In the genomic region with DNA sequence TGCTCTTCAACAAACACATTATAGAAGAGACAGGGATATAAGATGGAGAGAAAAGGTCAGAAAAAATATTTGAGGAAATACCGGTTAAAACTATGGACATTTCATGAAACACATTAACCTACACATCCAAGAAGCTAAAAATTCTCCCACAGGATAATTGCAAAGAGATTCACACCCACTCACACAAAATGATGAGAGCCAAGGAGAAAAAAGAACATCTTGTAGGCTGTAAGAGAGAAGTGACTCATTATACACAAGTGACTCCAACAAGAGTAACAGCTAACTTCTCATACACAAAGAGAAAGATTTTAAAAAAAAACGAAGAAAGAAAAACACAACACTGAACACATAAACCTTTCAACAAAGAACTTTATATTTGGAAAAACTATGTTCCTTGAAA, we compare ENCODE assay signal across 17 mouse cellular contexts.
"Had no signal": no experiment of that assay in that cellular context is flagged by ENCODE, and none has a peak within 500 bp of the region (broad histone marks: within the 10 kb centered on the region; RNA-seq: fewer than 3 reads in every experiment).

No protein-coding gene starts in this region.

- H3K4me3 ChIP-seq: kidney, embryonic 15.5 days; limb, embryonic 12.5 days; limb, embryonic 15.5 days; midbrain, embryonic 12.5 days; midbrain, embryonic 15.5 days; neural tube, embryonic 12.5 days; neural tube, embryonic 15.5 days had no signal

- H3K27ac ChIP-seq: kidney, embryonic 15.5 days; limb, embryonic 12.5 days; limb, embryonic 15.5 days; liver, embryonic 14.5 days; macrophage; midbrain, embryonic 12.5 days; midbrain, embryonic 15.5 days; neural tube, embryonic 12.5 days; neural tube, embryonic 15.5 days had no signal

- DNase-seq: kidney, adult 8-10 months; kidney, postnatal 10 days; kidney, postnatal 36 days; liver, postnatal 0 days; lung, embryonic 14.5 days; thymus, adult 2 months; thymus, postnatal 14 days; thymus, postnatal 4 days had no signal
